Mouse (Mus musculus) kidney, embryonic 15.5 days (tissue): ENCODE data around the gene Ccdc88c. TPM values are rescaled to one million over a fixed set of nuclear protein-coding genes. Genes with fewer than 3 reads are reported as not detected.

Source experiments
- ATAC-seq: fragments of 200-750 bp; cut with Nextera tagmentation; replicated peaks from 2 replicates; pipeline ENCODE4 v1.8.0; 2017; ENCODE audit warnings: moderate TSS enrichment; ENCODE audit not compliant: low FRiP score
- H3K27ac ChIP-seq: fragments of 300-500 bp; sonication (generic); 2 replicates; pipeline ENCODE4 v1.5.1; 2015; ENCODE audit warnings: mild to moderate bottlenecking, inconsistent platforms
- H3K27me3 ChIP-seq: fragments of 300-500 bp; sonication (generic); 2 replicates; pipeline ENCODE4 v1.6.1; 2015; ENCODE audit warnings: inconsistent platforms
- H3K36me3 ChIP-seq: fragments of 300-500 bp; sonication (generic); 2 replicates; pipeline ENCODE4 v1.6.1; 2015; ENCODE audit warnings: inconsistent platforms
- H3K4me1 ChIP-seq: fragments of 300-500 bp; sonication (generic); 2 replicates; pipeline ENCODE4 v1.6.1; 2015; ENCODE audit warnings: inconsistent platforms
- H3K4me2 ChIP-seq: fragments of 300-500 bp; sonication (generic); 2 replicates; pipeline ENCODE4 v1.6.1; 2015; ENCODE audit warnings: moderate library complexity, mild to moderate bottlenecking, inconsistent platforms
- H3K4me3 ChIP-seq: fragments of 300-500 bp; sonication (generic); replicated peaks from 2 replicates; pipeline ENCODE4 v1.5.1; 2015; ENCODE audit warnings: mild to moderate bottlenecking, inconsistent platforms
- H3K9ac ChIP-seq: fragments of 300-500 bp; sonication (generic); 2 replicates; pipeline ENCODE4 v1.6.1; 2015; ENCODE audit warnings: mild to moderate bottlenecking, inconsistent platforms
- H3K9me3 ChIP-seq: fragments of 300-500 bp; sonication (generic); replicated peaks from 2 replicates; pipeline ENCODE4 v1.6.1; 2016; ENCODE audit warnings: inconsistent platforms
- WGBS: fragments of 180-500 bp; shearing (Covaris S2); methylation state at CpG from one replicate; pipeline ENCODE4 v1.1.7; 2015; ENCODE audit warnings: mixed read lengths; 5-methylcytosine and 5-hydroxymethylcytosine counted together
- polyA plus RNA-seq: library from polyadenylated mRNA; unstranded; fragments of >200 nt; fragmentation: Nextera tagmentation; extraction: Ambion mirVana; gene quantifications from 2 replicates; pipeline ENCODE4 v1.2.1, GENCODE M21; 2015

Gene Ccdc88c
- polyA plus RNA-seq, 1 experiment from 2014 or later: 12.7 TPM

GRCm38 (mm10) chr12:100875960-100876359 lies 152.9 kb downstream of the Ccdc88c start:
- Histone ChIP-seq H3K9me3 (no peaks in the 10 kb centered on the region), H3K4me2 (no peak overlapping the region), H3K9ac (no peak overlapping the region), H3K27ac (no peak overlapping the region), H3K27me3 (no peaks in the 10 kb centered on the region), H3K4me1 (no peaks in the 10 kb centered on the region), H3K36me3 (no peaks in the 10 kb centered on the region), H3K4me3 (no peak overlapping the region)
- 76% methylated on average over 5 of the region's 6 CpGs for WGBS
- no peak for ATAC-seq

GRCm38 (mm10) chr12:100875553-100875952 lies 153.3 kb downstream of the Ccdc88c start:
- Histone ChIP-seq H3K27ac (no peak overlapping the region), H3K9ac (no peak overlapping the region), H3K4me2 (no peak overlapping the region), H3K4me3 (no peak overlapping the region), H3K4me1 (no peaks in the 10 kb centered on the region), H3K27me3 (no peaks in the 10 kb centered on the region), H3K36me3 (no peaks in the 10 kb centered on the region), H3K9me3 (no peaks in the 10 kb centered on the region)
- no peak for ATAC-seq
- 36% methylated on average over 3 of the region's 3 CpGs for WGBS

GRCm38 (mm10) chr12:100873612-100874011 lies 155.2 kb downstream of the Ccdc88c start:
- no peak for ATAC-seq
- H3K4me3 ChIP-seq: no peak overlapping the region
- H3K4me2 ChIP-seq: no peak overlapping the region
- no peak overlapping the region for H3K27ac ChIP-seq
- 83% methylated on average over 3 of the region's 3 CpGs for WGBS
- H3K9me3 ChIP-seq: no peaks in the 10 kb centered on the region
- H3K4me1 ChIP-seq: no peaks in the 10 kb centered on the region
- no peaks in the 10 kb centered on the region for H3K36me3 ChIP-seq
- no peaks in the 10 kb centered on the region for H3K27me3 ChIP-seq
- H3K9ac ChIP-seq: no peak overlapping the region

GRCm38 (mm10) chr12:100871841-100872240 lies 157.0 kb downstream of the Ccdc88c start:
- Histone ChIP-seq H3K4me3 (no peak overlapping the region), H3K36me3 (no peaks in the 10 kb centered on the region), H3K9ac (no peak overlapping the region), H3K9me3 (no peaks in the 10 kb centered on the region), H3K4me2 (no peak overlapping the region), H3K27me3 (no peaks in the 10 kb centered on the region), H3K4me1 (no peaks in the 10 kb centered on the region), H3K27ac (no peak overlapping the region)
- ATAC-seq: no peak
- WGBS: 66% methylated on average over 2 of the region's 2 CpGs

- Histone ChIP-seq H3K9me3 (no peaks in the 10 kb centered on the region), H3K36me3 (no peaks in the 10 kb centered on the region), H3K4me2 (no peak overlapping the region), H3K9ac (no peak overlapping the region), H3K27me3 (no peaks in the 10 kb centered on the region), H3K27ac (no peak overlapping the region), H3K4me1 (no peaks in the 10 kb centered on the region), H3K4me3 (no peak overlapping the region)
- WGBS: 92% methylated on average over 6 of the region's 6 CpGs
- no peak for ATAC-seq
Measured at GRCm38 (mm10) chr12:100871234-100871633, 157.6 kb downstream of the Ccdc88c start.

- H3K36me3 ChIP-seq: no peaks in the 10 kb centered on the region
- no peak overlapping the region for H3K4me3 ChIP-seq
- H3K4me2 ChIP-seq: no peak overlapping the region
- no peaks in the 10 kb centered on the region for H3K4me1 ChIP-seq
- no peaks in the 10 kb centered on the region for H3K9me3 ChIP-seq
- WGBS: 64% methylated on average over 4 of the region's 4 CpGs
- no peak overlapping the region for H3K9ac ChIP-seq
- no peak overlapping the region for H3K27ac ChIP-seq
- no peaks in the 10 kb centered on the region for H3K27me3 ChIP-seq
- no peak; the same call in 1 of the 2 replicates for ATAC-seq
Measured at GRCm38 (mm10) chr12:100868049-100868622, 160.7 kb downstream of the Ccdc88c start.

GRCm38 (mm10) chr12:100867097-100867496 lies 161.8 kb downstream of the Ccdc88c start:
- H3K4me2 ChIP-seq: no peak overlapping the region
- no peak overlapping the region for H3K4me3 ChIP-seq
- H3K27ac ChIP-seq: no peak overlapping the region
- no peak for ATAC-seq
- WGBS: 89% methylated on average over 8 of the region's 8 CpGs
- H3K36me3 ChIP-seq: no peaks in the 10 kb centered on the region
- no peaks in the 10 kb centered on the region for H3K9me3 ChIP-seq
- H3K9ac ChIP-seq: no peak overlapping the region
- H3K27me3 ChIP-seq: no peaks in the 10 kb centered on the region
- no peaks in the 10 kb centered on the region for H3K4me1 ChIP-seq

GRCm38 (mm10) chr12:100865509-100866078 lies 163.3 kb downstream of the Ccdc88c start:
- Histone ChIP-seq H3K36me3 (no peaks in the 10 kb centered on the region), H3K9me3 (no peaks in the 10 kb centered on the region), H3K27me3 (no peaks in the 10 kb centered on the region), H3K4me1 (no peaks in the 10 kb centered on the region), H3K9ac (no peak overlapping the region), H3K27ac (no peak overlapping the region), H3K4me2 (no peak overlapping the region), H3K4me3 (no peak overlapping the region)
- WGBS: 50% methylated on average over 11 of the region's 11 CpGs
- ATAC-seq: no peak

GRCm38 (mm10) chr12:100865072-100865471 lies 163.8 kb downstream of the Ccdc88c start:
- H3K27ac ChIP-seq: no peak overlapping the region

GRCm38 (mm10) chr12:100862856-100863446 lies 165.9 kb downstream of the Ccdc88c start:
- Histone ChIP-seq H3K9ac (no peak overlapping the region), H3K4me2 (no peak overlapping the region), H3K27ac (no peak overlapping the region), H3K36me3 (no peaks in the 10 kb centered on the region), H3K27me3 (no peaks in the 10 kb centered on the region), H3K4me3 (no peak overlapping the region), H3K4me1 (no peaks in the 10 kb centered on the region), H3K9me3 (no peaks in the 10 kb centered on the region)
- no peak for ATAC-seq
- WGBS: 88% methylated on average over 3 of the region's 3 CpGs

More at GRCm38 (mm10) chr12:100865072-100865471, 163.8 kb downstream of the Ccdc88c start:
- ATAC-seq: no peak
- no peaks in the 10 kb centered on the region for H3K36me3 ChIP-seq
- no peak overlapping the region for H3K4me3 ChIP-seq
- no peaks in the 10 kb centered on the region for H3K9me3 ChIP-seq
- H3K4me2 ChIP-seq: no peak overlapping the region
- no peaks in the 10 kb centered on the region for H3K27me3 ChIP-seq
- H3K4me1 ChIP-seq: no peaks in the 10 kb centered on the region
- H3K9ac ChIP-seq: no peak overlapping the region

GRCm38 (mm10) chr12:100862272-100862671 lies 166.6 kb downstream of the Ccdc88c start:
- no peaks in the 10 kb centered on the region for H3K9me3 ChIP-seq
- ATAC-seq: no peak
- H3K4me2 ChIP-seq: no peak overlapping the region
- no peak overlapping the region for H3K27ac ChIP-seq
- H3K4me3 ChIP-seq: no peak overlapping the region
- no peaks in the 10 kb centered on the region for H3K36me3 ChIP-seq
- no peaks in the 10 kb centered on the region for H3K4me1 ChIP-seq
- WGBS: 85% methylated on average over 3 of the region's 3 CpGs
- no peaks in the 10 kb centered on the region for H3K27me3 ChIP-seq
- no peak overlapping the region for H3K9ac ChIP-seq
